Mouse (Mus musculus) spleen, adult 18-20 months (tissue): ENCODE measurements around the gene Gm11595.
"Not testable (repeated sequence)": the region's sequence is repeated elsewhere in the genome, so short reads cannot be mapped to it uniquely, and the experiment has no call there.

Experiments
- DNase-seq, 2 experiments: peaks; one replicate each; pipeline ENCODE4 v3.0.0; 2022; ENCODE audit warnings: mixed read lengths in 2 of 2

Gm11595 gene

DNA sequence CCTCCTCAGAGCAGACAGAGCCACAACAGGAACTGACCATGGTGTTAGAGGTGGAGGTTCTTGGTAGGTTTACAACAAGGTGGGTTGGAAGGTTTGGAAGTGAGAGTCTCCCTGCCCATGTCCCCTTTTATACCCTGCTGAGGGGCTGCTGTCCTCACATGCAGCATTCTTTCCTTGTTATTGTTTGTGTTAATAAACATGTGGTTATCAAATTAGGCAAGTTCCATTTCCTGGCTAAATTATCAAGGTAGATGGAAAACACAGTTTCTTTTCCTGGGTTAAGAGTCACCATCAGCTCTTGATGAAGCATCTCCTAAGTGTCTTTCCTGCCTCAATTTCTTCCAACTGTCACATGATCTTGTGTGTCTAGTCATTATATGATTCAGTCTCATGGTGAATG lies at the start of gene Gm11595:
TSS of gene Gm11595 (minus strand) at position 101 of the 400 bp plus-strand sequence.
- not testable (repeated sequence) for DNase-seq

DNA sequence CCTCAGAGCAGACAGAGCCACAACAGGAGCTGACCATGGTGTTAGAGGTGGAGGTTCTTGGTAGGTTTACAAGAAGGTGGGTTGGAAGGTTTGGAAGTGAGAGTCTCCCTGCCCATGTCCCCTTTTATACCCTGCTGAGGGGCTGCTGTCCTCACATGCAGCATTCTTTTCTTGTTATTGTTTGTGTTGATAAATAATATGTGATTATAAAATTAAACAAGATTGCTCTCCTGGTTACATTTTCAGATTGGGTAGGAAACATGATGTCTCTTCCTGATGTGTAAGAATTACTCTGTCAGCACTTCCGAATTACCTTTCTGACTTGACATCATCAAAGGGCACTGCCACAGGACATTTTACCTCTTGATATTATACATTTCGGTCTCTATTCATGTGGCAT lies 42.9 kb upstream of the Gm11595 start, which contains the start of gene Gm11564:
TSS of gene Gm11564 (minus strand) at position 101 of the 400 bp plus-strand sequence.
- DNase-seq: not testable (repeated sequence)

DNA sequence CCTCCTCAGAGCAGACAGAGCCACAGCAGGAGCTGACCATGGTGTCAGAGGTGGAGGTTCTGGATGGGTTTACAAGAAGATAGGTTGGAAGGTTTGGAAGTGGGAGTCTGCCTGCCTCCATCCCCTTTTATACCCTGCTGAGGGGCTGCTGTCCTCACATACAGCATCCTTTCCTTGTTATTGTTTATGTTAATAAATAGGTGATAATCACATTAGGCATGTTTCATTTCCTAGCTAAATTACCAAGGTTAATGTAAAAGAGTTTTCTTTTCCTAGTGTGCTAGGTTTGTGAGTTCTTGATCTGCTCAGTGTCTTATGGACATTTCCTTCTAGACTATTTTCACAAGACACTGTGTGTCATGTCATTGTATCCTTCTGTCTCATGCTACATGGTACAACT lies 37.1 kb upstream of the Gm11595 start, which contains the start of gene Krtap4-13:
TSS of gene Krtap4-13 (minus strand) at position 101 of the 400 bp plus-strand sequence.
- not testable (repeated sequence) for DNase-seq

DNA sequence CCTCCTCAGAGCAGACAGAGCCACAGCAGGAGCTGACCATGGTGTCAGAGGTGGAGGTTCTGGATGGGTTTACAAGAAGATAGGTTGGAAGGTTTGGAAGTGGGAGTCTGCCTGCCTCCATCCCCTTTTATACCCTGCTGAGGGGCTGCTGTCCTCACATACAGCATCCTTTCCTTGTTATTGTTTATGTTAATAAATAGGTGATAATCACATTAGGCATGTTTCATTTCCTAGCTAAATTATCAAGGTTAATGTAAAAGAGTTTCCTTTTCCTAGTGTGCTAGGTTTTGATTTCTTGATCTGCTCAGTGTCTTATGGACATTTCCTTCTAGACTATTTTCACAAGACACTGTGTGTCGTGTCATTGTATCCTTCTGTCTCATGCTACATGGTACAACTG lies 31.6 kb upstream of the Gm11595 start, which contains the start of gene Gm11554:
TSS of gene Gm11554 (minus strand) at position 101 of the 400 bp plus-strand sequence.
- DNase-seq: not testable (repeated sequence)

DNA sequence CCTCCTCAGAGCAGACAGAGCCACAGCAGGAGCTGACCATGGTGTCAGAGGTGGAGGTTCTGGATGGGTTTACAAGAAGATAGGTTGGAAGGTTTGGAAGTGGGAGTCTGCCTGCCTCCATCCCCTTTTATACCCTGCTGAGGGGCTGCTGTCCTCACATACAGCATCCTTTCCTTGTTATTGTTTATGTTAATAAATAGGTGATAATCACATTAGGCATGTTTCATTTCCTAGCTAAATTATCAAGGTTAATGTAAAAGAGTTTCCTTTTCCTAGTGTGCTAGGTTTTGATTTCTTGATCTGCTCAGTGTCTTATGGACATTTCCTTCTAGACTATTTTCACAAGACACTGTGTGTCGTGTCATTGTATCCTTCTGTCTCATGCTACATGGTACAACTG lies 26.1 kb upstream of the Gm11595 start, which contains the start of gene Gm11569:
TSS of gene Gm11569 (minus strand) at position 101 of the 400 bp plus-strand sequence.
- DNase-seq: not testable (repeated sequence)

DNA sequence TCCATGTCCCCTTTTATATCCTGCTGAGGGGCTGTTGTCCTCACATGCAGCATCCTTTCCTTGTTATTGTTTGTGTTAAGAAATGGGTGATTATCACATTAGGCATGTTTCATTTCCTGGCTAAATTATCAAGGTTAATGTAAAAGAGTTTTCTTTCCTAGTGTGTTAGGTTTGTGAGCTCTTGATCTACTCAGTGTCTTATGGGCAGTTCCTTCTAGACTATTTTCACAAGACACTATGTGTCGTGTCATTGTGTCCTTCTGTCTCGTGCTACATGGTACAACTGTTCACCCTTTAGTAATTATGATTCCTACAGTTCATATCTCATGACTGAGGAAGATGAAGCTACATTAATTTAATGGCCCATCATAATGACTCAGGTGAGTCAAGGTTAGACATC lies 20.7 kb upstream of the Gm11595 start, which contains the start of gene Gm11596:
TSS of gene Gm11596 (minus strand) at position 101 of the 400 bp plus-strand sequence.
- DNase-seq: no peak

DNA sequence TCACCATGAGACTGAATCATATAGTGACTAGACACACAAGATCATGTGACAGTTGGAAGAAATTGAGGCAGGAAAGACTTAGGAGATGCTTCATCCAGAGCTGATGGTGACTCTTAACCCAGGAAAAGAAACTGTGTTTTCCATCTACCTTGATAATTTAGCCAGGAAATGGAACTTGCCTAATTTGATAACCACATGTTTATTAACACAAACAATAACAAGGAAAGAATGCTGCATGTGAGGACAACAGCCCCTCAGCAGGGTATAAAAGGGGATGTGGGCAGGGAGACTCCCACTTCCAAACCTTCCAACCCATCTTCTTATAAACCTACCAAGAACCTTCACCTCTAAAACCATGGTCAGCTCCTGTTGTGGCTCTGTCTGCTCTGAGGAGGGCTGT lies 12.2 kb upstream of the Gm11595 start, which contains the start of gene Krtap4-9:
TSS of gene Krtap4-9 (plus strand) at position 301 of the 400 bp plus-strand sequence.
- not testable (repeated sequence) for DNase-seq

DNA sequence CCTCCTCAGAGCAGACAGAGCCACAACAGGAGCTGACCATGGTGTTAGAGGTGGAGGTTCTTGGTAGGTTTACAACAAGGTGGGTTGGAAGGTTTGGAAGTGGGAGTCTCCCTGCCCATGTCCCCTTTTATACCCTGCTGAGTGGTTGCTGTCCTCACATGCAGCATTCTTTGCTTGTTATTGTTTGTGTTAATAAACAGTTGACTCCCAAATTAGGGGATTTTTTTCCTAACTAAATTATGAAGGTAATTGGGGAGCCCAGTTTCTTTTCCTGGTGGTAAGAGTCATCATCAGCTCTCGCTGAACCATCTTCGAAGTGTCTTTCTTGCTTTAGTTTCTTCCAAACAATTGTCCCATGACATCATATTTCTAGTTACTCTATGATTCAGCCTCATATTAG lies 7.9 kb upstream of the Gm11595 start, which contains the start of gene Krtap4-8:
TSS of gene Krtap4-8 (minus strand) at position 101 of the 400 bp plus-strand sequence.
- DNase-seq: no peak

DNA sequence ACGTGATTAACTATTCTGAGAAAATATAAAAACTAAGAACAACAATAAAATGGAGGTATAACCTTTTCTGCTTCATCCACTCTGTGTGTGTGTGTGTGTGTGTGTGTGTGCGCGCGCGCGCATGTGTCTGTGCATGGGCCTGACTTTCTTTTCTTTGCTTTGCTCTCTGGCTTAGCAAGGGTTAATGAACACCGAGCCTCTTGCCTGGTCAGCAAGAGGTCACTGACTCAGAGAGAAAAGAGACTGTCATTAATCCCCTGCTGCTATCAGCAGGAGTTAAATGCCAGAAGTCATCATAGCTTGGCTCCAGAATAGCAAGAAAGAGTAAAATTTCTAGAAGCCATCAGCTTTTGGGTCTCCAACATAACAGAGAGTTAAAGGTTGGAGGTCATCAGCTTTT lies 5.7 kb upstream of the Gm11595 start:
- no peak for DNase-seq

DNA sequence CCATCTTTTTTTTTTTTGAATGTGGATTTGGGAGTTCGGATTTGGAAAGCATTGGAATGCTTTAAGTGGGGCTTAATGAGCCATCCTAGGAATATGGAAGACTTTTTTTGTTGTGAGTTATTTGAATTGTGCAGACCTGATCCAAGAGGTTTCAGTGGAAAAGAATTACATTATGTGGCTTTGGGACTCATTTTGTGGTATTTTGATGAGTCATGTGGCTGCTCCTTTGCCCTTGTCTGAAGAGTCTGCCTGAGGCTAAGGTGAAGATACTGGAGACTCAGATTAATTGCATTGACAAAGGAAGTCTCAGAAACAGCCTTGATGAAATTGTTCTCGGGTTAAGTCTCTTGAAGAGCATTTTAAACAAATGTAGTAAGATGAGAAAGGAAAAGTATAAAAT lies 4.3 kb downstream of the Gm11595 start:
- DNase-seq: no peak

DNA sequence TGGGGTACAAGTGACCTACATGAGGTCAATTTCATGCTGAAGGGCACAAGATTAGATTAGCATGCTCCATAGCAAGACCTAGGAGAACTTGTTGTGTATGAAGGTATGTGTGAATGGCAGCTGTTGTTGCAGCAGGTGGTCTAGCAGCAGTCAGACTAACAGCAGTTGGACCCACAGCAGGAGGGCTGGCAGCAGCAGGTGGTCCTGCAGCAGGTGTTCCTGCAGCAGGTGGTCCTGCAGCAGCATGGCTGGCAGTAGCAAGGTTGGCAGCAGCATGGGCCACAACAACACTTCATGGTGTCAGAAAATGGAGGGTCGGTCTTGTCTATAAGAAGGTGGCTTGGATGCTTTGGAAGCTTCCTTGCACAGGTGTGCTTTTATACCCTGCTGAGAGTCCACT lies 13.8 kb downstream of the Gm11595 start:
- DNase-seq: no peak

DNA sequence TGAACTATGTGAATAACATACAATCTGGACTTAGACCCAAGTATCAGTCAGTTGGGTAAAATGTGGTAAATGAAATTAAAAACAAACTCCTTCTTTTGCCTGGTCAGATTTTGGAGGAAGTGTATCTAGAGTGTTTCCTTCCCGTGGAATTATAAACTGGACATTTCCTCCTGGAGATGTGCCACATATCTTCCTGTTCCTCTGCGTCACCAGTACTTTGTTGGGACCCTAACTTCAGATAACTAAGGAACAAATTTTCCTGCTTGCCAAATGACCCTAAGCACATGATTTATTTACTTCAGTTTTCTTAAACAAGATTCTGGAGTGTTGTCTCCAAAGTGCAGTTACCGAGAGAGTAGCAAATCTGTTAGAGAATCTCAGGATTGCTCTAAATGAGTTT lies 28.7 kb downstream of the Gm11595 start:
- DNase-seq: no peak

DNA sequence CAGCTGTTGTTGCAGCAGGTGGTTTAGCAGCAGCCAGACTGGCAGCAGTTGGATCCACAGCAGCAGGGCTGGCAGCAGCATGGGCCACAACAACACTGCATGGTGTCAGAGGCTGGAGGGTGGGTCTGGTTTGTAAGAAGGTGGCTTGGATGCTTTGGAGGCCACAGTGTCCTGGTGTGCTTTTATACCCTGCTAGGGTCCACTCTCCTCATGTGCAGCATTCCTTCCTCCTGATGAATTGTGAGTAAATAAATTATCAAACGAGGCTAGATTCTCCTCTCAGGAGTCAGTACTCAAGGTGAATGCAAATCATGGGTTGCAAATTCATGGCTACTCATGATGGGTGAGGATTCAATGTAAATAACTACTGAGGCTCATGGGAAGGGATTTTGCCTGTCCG lies 38.5 kb downstream of the Gm11595 start, which contains the start of gene Gm14180:
TSS of gene Gm14180 (minus strand) at position 101 of the 400 bp plus-strand sequence.
- DNase-seq: no peak

DNA sequence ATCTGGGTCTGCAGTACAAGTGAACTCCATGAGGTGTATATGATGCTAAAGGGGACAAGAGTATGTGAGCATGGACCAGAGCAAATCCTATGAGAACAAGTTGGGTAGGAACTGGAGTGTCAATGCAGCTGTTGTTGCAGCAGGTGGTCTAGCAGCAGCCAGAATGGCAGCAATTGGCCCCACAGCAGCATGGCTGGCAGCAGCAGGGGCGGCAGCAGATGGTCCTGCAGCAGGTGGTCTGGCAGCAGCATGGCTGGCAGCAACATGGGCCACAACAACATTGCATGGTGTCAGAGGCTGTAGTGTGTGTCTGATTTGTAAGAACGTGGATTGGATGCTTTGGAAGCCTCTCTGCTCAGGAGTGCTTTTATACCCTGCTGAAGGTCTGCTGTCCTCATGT lies 48.7 kb downstream of the Gm11595 start:
- no peak for DNase-seq
